Mouse (Mus musculus) embryonic fibroblast, embryonic 13.5 days (primary cell): ENCODE results near the gene Wdr83.

Experiments
- CTCF ChIP-seq: IDR thresholded peaks from 2 replicates; pipeline ENCODE4 v1.5.1; 2011; ENCODE audit warnings: mild to moderate bottlenecking, control low read depth, low read length, moderate library complexity, borderline replicate concordance; ENCODE audit not compliant: insufficient read depth
- POLR2A ChIP-seq: IDR thresholded peaks from 2 replicates; pipeline ENCODE4 v1.6.1; 2011; ENCODE audit warnings: low read depth, mild to moderate bottlenecking, control low read depth, low read length, moderate library complexity

DNA sequence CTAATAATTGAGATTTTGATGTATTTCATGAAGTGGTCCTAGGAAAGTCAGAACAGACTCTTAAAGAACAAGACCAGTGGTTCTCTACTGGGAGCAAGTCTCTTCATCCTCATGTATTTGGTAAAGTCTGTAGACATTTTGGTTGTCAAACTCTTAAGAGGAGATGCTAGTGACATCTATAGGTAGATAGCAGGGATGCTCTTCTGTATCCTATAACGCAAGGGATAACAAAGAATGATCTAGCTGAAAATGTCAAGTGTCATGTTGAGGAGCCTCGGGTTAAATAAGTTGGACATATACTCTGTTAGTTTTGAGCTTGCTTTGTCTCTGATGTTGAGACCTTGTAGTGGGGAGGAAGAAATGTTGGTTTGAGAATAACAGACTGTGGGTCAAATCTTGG lies 53.2 kb downstream of the Wdr83 start:
- TF ChIP-seq CTCF (no peak), POLR2A (no peak)
